Mouse (Mus musculus): Measurements from ENCODE around the gene Fcrl5. TPM values are rescaled to one million over a fixed set of nuclear protein-coding genes. Genes with fewer than 3 reads are reported as not detected.
A peak's percentile ranks its signal among the peaks of the same experiment; 100 is the strongest.

The Fcrl5 gene
- total and polyA plus RNA-seq, 2 experiments from 2014 or later = not detected

DNA sequence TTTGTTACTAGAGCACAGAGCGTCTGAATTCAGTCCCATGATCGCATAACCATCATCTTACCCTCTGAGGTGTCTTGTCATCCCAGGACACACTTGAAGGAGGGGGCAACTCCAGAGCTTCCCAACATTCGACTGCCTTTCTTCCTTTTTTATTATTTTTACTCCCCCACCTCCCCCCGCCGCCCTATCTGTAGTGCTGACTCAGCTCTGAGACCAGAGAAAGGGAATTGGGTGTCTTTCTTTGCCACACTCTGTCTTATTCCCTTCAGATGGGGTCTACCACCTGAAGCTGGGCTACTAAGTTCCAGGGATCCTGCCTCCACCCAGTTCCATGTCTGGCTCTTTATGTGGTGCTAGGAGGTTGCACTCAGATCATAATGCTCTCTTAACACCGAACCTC is 25.0 kb upstream of the Fcrl5 start:
- no peak overlapping the region for H3K4me3 ChIP-seq (ENCODE audit: low read depth, low read length)
- 85% methylated on average over 6 of the region's 6 CpGs for WGBS
- DNase-seq (no peak), ATAC-seq (no peak)
- no peak overlapping the region for H3K4me2 ChIP-seq (ENCODE audit: low read depth)
- no peak for TF ChIP-seq CTCF (IDR thresholded peaks at IDR 0.05; ENCODE audit: low read depth)
- no peaks in the 10 kb centered on the region for H3K27me3 ChIP-seq (ENCODE audit: insufficient read depth, low read length)
- H3K9me3 ChIP-seq (ENCODE audit: low read length) = no peaks in the 10 kb centered on the region
- H3K4me1 ChIP-seq (ENCODE audit: insufficient read depth) = no peaks in the 10 kb centered on the region
- H3K9ac ChIP-seq = no peak overlapping the region
- H3K36me3 ChIP-seq (ENCODE audit: insufficient read depth) = no peaks in the 10 kb centered on the region
- H3K27ac ChIP-seq (ENCODE audit: low read depth, low read length) = no peak overlapping the region

DNA sequence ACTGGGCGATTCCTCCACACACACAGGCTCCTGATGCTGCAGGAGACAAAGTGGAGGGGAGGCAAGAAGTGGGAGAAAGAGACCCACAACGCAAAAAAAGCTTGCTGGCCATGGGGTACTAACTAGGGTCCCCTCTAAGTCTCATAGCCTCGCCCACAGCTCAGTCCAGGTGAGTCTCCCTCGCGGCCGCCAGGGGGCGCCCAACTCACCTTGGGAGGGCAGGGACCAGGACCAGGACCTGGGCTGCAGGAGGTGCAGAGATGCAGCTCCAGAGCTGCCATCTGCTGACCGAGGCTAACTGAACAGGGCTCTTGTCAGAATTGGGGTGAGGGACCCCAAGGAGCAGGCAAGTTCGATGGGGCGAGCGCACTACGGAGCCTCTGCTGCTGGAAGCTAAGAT is 24.4 kb upstream of the Fcrl5 start:
- WGBS = 13% methylated on average over 12 of the region's 12 CpGs
- H3K4me2 ChIP-seq (ENCODE audit: low read depth) = no peak overlapping the region
- peak; percentile 43; the same call in 1 of the 2 replicates for ATAC-seq

DNA sequence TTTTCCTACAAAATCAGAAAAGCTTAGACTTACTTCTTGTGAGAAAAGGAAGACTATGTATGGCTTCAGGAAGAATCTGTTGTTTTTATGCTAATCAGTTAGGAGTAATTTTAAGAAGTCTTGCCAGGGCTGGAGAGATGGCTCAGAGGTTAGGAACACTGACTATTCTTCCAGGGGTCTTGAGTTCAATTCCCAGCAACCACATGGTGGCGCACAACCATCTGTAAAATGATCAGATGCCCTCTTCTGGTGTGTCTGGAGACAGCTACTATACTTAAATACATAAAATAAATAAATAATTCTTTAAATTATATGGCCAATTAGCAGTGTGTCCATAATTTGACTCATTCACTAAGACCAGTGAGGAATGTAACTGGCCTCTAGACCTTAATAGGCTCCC is 14.9 kb upstream of the Fcrl5 start:
- DNase-seq (no peak), ATAC-seq (no peak)
- no peak overlapping the region for H3K27ac ChIP-seq (ENCODE audit: low read depth, low read length)
- no peaks in the 10 kb centered on the region for H3K4me1 ChIP-seq (ENCODE audit: insufficient read depth)
- no peaks in the 10 kb centered on the region for H3K9me3 ChIP-seq (ENCODE audit: low read length)
- H3K27me3 ChIP-seq (ENCODE audit: insufficient read depth, low read length) = no peaks in the 10 kb centered on the region
- no peak overlapping the region for H3K4me3 ChIP-seq (ENCODE audit: low read depth, low read length)
- WGBS = 53% methylated on average over 1 of the region's 1 CpGs
- H3K9ac ChIP-seq = no peak overlapping the region
- TF ChIP-seq CTCF (IDR thresholded peaks at IDR 0.05; ENCODE audit: low read depth) = no peak
- no peak overlapping the region for H3K4me2 ChIP-seq (ENCODE audit: low read depth)
- H3K36me3 ChIP-seq (ENCODE audit: insufficient read depth) = no peaks in the 10 kb centered on the region

More for the DNA sequence above, 24.4 kb upstream of the Fcrl5 start:
- H3K4me3 ChIP-seq (ENCODE audit: low read depth, low read length) = no peak overlapping the region
- no peak overlapping the region for H3K9ac ChIP-seq
- H3K36me3 ChIP-seq (ENCODE audit: insufficient read depth) = no peaks in the 10 kb centered on the region
- peak; percentile 74 for TF ChIP-seq CTCF (IDR thresholded peaks at IDR 0.05; ENCODE audit: low read depth)
- no peaks in the 10 kb centered on the region for H3K9me3 ChIP-seq (ENCODE audit: low read length)
- DNase-seq = peak; percentile 35
- H3K27me3 ChIP-seq (ENCODE audit: insufficient read depth, low read length) = no peaks in the 10 kb centered on the region
- no peak overlapping the region for H3K27ac ChIP-seq (ENCODE audit: low read depth, low read length)
- H3K4me1 ChIP-seq (ENCODE audit: insufficient read depth) = no peaks in the 10 kb centered on the region

DNA sequence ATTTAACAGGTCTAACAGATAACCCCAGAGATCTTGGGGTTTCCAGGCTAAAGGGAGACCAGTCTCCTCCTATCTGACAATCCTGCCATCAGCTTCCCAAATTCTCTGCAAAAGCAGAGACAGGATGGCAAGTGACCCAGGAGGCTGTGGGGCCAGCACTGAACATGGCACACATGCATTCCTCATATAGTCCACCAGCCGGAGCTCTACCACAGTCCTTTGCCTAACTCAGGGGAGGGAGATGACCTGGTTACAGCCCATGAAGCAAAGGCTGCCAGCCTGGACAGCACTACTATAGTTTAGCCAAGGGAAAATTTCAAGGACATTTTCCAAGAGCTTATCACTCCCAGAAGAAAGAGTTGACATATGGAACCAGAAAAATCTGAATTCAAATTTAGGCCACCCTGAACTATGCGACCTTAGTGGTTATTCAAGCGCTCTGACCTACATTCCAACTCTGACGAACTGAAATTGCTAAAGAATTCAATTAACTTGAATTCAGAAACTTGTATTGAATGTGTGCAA is 13.1 kb upstream of the Fcrl5 start:
- DNase-seq (no peak), ATAC-seq (no peak)
- Histone ChIP-seq H3K4me3 (ENCODE audit: low read depth, low read length) (no peak overlapping the region), H3K9ac (no peak overlapping the region), H3K4me1 (ENCODE audit: insufficient read depth) (no peaks in the 10 kb centered on the region), H3K36me3 (ENCODE audit: insufficient read depth) (no peaks in the 10 kb centered on the region), H3K9me3 (ENCODE audit: low read length) (no peaks in the 10 kb centered on the region), H3K4me2 (ENCODE audit: low read depth) (no peak overlapping the region), H3K27me3 (ENCODE audit: insufficient read depth, low read length) (no peaks in the 10 kb centered on the region), H3K27ac (ENCODE audit: low read depth, low read length) (no peak overlapping the region)
- no peak for TF ChIP-seq CTCF (IDR thresholded peaks at IDR 0.05; ENCODE audit: low read depth)
- 65% methylated on average over 4 of the region's 4 CpGs for WGBS

DNA sequence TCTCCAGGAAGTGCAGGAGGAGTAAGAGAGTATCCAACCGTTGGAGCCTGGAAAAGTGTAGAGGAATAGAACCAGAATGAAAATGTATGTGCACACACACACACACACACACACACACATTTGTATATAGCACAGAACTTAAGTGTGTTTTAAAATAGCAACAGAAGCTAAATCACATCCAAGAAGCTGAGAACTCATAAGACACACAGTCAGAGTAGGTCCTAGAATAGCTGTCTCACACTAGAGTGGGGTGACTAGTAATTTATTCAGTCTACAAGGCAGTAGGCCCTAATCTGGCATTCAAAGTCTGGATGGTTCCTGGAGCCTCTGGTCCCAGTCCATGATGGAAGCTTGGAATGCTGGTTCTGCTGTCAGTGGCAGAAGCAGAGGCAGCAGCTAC is 5.0 kb downstream of the Fcrl5 start:
- DNase-seq (no peak), ATAC-seq (peak; percentile 68; the same call in 1 of the 2 replicates)
- no peaks in the 10 kb centered on the region for H3K27me3 ChIP-seq (ENCODE audit: insufficient read depth, low read length)
- H3K4me1 ChIP-seq (ENCODE audit: insufficient read depth) = no peaks in the 10 kb centered on the region
- H3K36me3 ChIP-seq (ENCODE audit: insufficient read depth) = no peaks in the 10 kb centered on the region
- no peak for TF ChIP-seq CTCF (IDR thresholded peaks at IDR 0.05; ENCODE audit: low read depth)
- H3K9ac ChIP-seq = no peak overlapping the region
- no peak overlapping the region for H3K4me2 ChIP-seq (ENCODE audit: low read depth)
- no peak overlapping the region for H3K27ac ChIP-seq (ENCODE audit: low read depth, low read length)
- H3K4me3 ChIP-seq (ENCODE audit: low read depth, low read length) = no peak overlapping the region
- 75% methylated on average over 1 of the region's 1 CpGs for WGBS
- H3K9me3 ChIP-seq (ENCODE audit: low read length) = no peaks in the 10 kb centered on the region

DNA sequence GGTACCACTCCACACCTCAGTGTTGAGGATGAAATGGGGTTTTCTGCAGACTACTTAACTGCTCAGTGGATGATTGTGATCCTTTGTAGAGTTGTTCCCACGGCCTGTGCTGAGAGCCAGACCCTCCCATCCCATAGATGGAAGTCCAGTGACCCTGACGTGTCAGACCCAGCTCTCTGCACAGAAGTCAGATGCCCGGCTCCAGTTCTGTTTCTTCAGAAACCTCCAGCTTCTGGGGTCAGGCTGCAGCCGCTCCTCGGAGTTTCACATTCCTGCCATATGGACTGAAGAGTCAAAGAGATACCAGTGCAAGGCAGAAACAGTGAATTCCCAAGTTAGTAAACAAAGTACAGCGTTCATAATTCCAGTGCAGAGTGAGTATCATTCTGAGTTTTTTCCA is 8.4 kb downstream of the Fcrl5 start:
- no peak overlapping the region for H3K27ac ChIP-seq (ENCODE audit: low read depth, low read length)
- no peak overlapping the region for H3K4me3 ChIP-seq (ENCODE audit: low read depth, low read length)
- no peak overlapping the region for H3K9ac ChIP-seq
- no peak for TF ChIP-seq CTCF (IDR thresholded peaks at IDR 0.05; ENCODE audit: low read depth)
- DNase-seq (no peak), ATAC-seq (no peak)
- no peaks in the 10 kb centered on the region for H3K27me3 ChIP-seq (ENCODE audit: insufficient read depth, low read length)
- H3K9me3 ChIP-seq (ENCODE audit: low read length) = no peaks in the 10 kb centered on the region
- no peaks in the 10 kb centered on the region for H3K4me1 ChIP-seq (ENCODE audit: insufficient read depth)
- WGBS = 73% methylated on average over 6 of the region's 6 CpGs
- H3K4me2 ChIP-seq (ENCODE audit: low read depth) = no peak overlapping the region
- H3K36me3 ChIP-seq (ENCODE audit: insufficient read depth) = no peaks in the 10 kb centered on the region

DNA sequence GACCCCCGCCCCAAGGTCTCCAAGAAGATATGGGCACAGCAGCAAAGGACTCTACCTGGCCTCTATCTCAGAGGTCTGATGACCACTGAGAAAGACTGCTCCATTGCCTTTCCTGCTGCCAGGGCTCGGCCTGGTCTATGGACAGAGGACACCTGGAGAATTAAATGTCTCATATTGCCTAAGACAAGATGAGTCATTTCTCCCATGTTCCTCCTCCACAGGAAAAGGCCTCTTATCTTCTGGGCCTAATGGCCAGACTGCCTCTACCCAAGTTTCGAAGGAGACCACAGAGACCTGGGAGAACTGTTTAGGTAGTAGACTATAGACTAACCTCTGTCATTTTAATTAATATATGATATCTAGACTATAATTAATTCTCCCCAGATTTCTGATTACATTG is 29.9 kb downstream of the Fcrl5 start:
- Histone ChIP-seq H3K9ac (no peak overlapping the region), H3K4me1 (ENCODE audit: insufficient read depth) (no peaks in the 10 kb centered on the region), H3K27ac (ENCODE audit: low read depth, low read length) (no peak overlapping the region), H3K36me3 (ENCODE audit: insufficient read depth) (no peaks in the 10 kb centered on the region), H3K9me3 (ENCODE audit: low read length) (no peaks in the 10 kb centered on the region), H3K4me3 (ENCODE audit: low read depth, low read length) (no peak overlapping the region), H3K4me2 (ENCODE audit: low read depth) (no peak overlapping the region), H3K27me3 (ENCODE audit: insufficient read depth, low read length) (no peaks in the 10 kb centered on the region)
- WGBS = 94% methylated on average over 3 of the region's 3 CpGs
- TF ChIP-seq CTCF (IDR thresholded peaks at IDR 0.05; ENCODE audit: low read depth) = no peak
- DNase-seq (no peak), ATAC-seq (no peak)

All from forebrain, postnatal 0 days (tissue).